Mouse (Mus musculus): ENCODE measurements around the gene AW011738. TPM values are rescaled to one million over a fixed set of nuclear protein-coding genes. Genes with fewer than 3 reads are reported as not detected.

AW011738 gene
- polyA plus RNA-seq, 1 experiment from 2014 or later, result 1.3 TPM

GRCm38 (mm10) chr4:156234701-156235213 lies 31.7 kb downstream of the AW011738 start, which contains the start of gene Plekhn1:
TSS of gene Plekhn1 (minus strand) at chr4:156234857.
- DNase-seq (ENCODE audit: low spot score), result peak; percentile 89
- H3K36me3 ChIP-seq, result peaks cover 62% of the 10 kb centered on the region
- H3K27ac ChIP-seq, result peak within 1 kb of the TSS; percentile 93
- WGBS, result under 1% methylated on average over 48 of the region's 48 CpGs
- peaks cover 7% of the 10 kb centered on the region; the same call in 1 of the 2 replicates for H3K27me3 ChIP-seq (ENCODE audit: insufficient read depth, poor library complexity, severe bottlenecking)
- H3K9me3 ChIP-seq, result no peaks in the 10 kb centered on the region
- peaks cover 20% of the 10 kb centered on the region for H3K4me1 ChIP-seq
- H3K4me3 ChIP-seq, result peak within 1 kb of the TSS; percentile 89

- Histone ChIP-seq H3K4me1 (peaks cover 20% of the 10 kb centered on the region), H3K36me3 (peaks cover 62% of the 10 kb centered on the region), H3K27ac (peak overlapping the region; percentile 93), H3K9me3 (no peaks in the 10 kb centered on the region), H3K4me3 (peak overlapping the region; percentile 89), H3K27me3 (ENCODE audit: insufficient read depth, poor library complexity, severe bottlenecking) (peaks cover 4% of the 10 kb centered on the region; the same call in 1 of the 2 replicates)
- 1% methylated on average over 15 of the region's 15 CpGs for WGBS
- DNase-seq (ENCODE audit: low spot score), result no peak
These were observed 32.3 kb downstream of the AW011738 start for GRCm38 (mm10) chr4:156235360-156235770.

- no peaks in the 10 kb centered on the region for H3K27me3 ChIP-seq (ENCODE audit: insufficient read depth, poor library complexity, severe bottlenecking)
- H3K4me3 ChIP-seq, result peak within 1 kb of the TSS; percentile 89
- H3K9me3 ChIP-seq, result no peaks in the 10 kb centered on the region
- peak; percentile 96 for DNase-seq (ENCODE audit: low spot score)
- peak within 1 kb of the TSS; percentile 93 for H3K27ac ChIP-seq
- WGBS, result under 1% methylated on average over 90 of the region's 90 CpGs
- peaks cover 62% of the 10 kb centered on the region for H3K36me3 ChIP-seq
- H3K4me1 ChIP-seq, result peaks cover 20% of the 10 kb centered on the region
These were observed 32.9 kb downstream of the AW011738 start, which contains the start of gene Noc2l for GRCm38 (mm10) chr4:156235808-156236533. TSS of gene Noc2l (plus strand) at chr4:156236010.

- no peaks in the 10 kb centered on the region for H3K27me3 ChIP-seq (ENCODE audit: insufficient read depth, poor library complexity, severe bottlenecking)
- H3K36me3 ChIP-seq, result peaks cover 62% of the 10 kb centered on the region
- 0 out of 2 replicates have a peak overlapping the region, but pooled peaks have one; percentile 42 for H3K27ac ChIP-seq
- 25% methylated on average over 58 of the region's 60 CpGs for WGBS
- DNase-seq (ENCODE audit: low spot score), result no peak
- no peaks in the 10 kb centered on the region for H3K9me3 ChIP-seq
- H3K4me3 ChIP-seq, result peak overlapping the region; percentile 89
- peaks cover 20% of the 10 kb centered on the region for H3K4me1 ChIP-seq
These were observed 33.7 kb downstream of the AW011738 start for GRCm38 (mm10) chr4:156236651-156237447.

- Histone ChIP-seq H3K27ac (no peak overlapping the region), H3K36me3 (peaks cover 48% of the 10 kb centered on the region), H3K4me3 (no peak overlapping the region), H3K27me3 (ENCODE audit: insufficient read depth, poor library complexity, severe bottlenecking) (peaks cover 29% of the 10 kb centered on the region), H3K4me1 (peaks cover 28% of the 10 kb centered on the region), H3K9me3 (no peaks in the 10 kb centered on the region)
- no peak for DNase-seq (ENCODE audit: low spot score)
- WGBS, result 63% methylated on average over 11 of the region's 11 CpGs
These were observed 46.5 kb downstream of the AW011738 start for GRCm38 (mm10) chr4:156249567-156249966.

- Histone ChIP-seq H3K36me3 (peaks cover 34% of the 10 kb centered on the region), H3K4me1 (peaks cover 40% of the 10 kb centered on the region), H3K9me3 (no peaks in the 10 kb centered on the region), H3K27ac (no peak overlapping the region), H3K27me3 (ENCODE audit: insufficient read depth, poor library complexity, severe bottlenecking) (peaks cover 41% of the 10 kb centered on the region), H3K4me3 (no peak overlapping the region)
- WGBS, result 75% methylated on average over 8 of the region's 8 CpGs
- DNase-seq (ENCODE audit: low spot score), result no peak
These were observed 48.0 kb downstream of the AW011738 start for GRCm38 (mm10) chr4:156251081-156251480.

GRCm38 (mm10) chr4:156252140-156252539 lies 49.0 kb downstream of the AW011738 start:
- WGBS, result 37% methylated on average over 7 of the region's 7 CpGs

GRCm38 (mm10) chr4:156252619-156253018 lies 49.5 kb downstream of the AW011738 start:
- Histone ChIP-seq H3K27me3 (ENCODE audit: insufficient read depth, poor library complexity, severe bottlenecking) (peaks cover 41% of the 10 kb centered on the region), H3K4me1 (peaks cover 40% of the 10 kb centered on the region), H3K36me3 (peaks cover 19% of the 10 kb centered on the region), H3K27ac (no peak overlapping the region), H3K4me3 (no peak overlapping the region), H3K9me3 (no peaks in the 10 kb centered on the region)
- 47% methylated on average over 3 of the region's 3 CpGs for WGBS
- DNase-seq (ENCODE audit: low spot score), result no peak

More at GRCm38 (mm10) chr4:156252140-156252539, 49.0 kb downstream of the AW011738 start:
- no peak for DNase-seq (ENCODE audit: low spot score)
- Histone ChIP-seq H3K27ac (no peak overlapping the region), H3K9me3 (no peaks in the 10 kb centered on the region), H3K4me3 (no peak overlapping the region), H3K4me1 (peaks cover 40% of the 10 kb centered on the region), H3K27me3 (ENCODE audit: insufficient read depth, poor library complexity, severe bottlenecking) (peaks cover 41% of the 10 kb centered on the region), H3K36me3 (peaks cover 24% of the 10 kb centered on the region)

- Histone ChIP-seq H3K4me3 (no peak overlapping the region; the same call in 1 of the 2 replicates), H3K27ac (no peak overlapping the region), H3K36me3 (peaks cover 15% of the 10 kb centered on the region), H3K4me1 (peaks cover 40% of the 10 kb centered on the region), H3K27me3 (ENCODE audit: insufficient read depth, poor library complexity, severe bottlenecking) (peaks cover 41% of the 10 kb centered on the region), H3K9me3 (no peaks in the 10 kb centered on the region)
- peak; percentile 91 for DNase-seq (ENCODE audit: low spot score)
- 34% methylated on average over 7 of the region's 7 CpGs for WGBS
These were observed 49.9 kb downstream of the AW011738 start for GRCm38 (mm10) chr4:156253043-156253442.

- Histone ChIP-seq H3K36me3 (peaks cover under 1% of the 10 kb centered on the region; the same call in 1 of the 2 replicates), H3K4me3 (peak overlapping the region; percentile 40), H3K4me1 (peaks cover 29% of the 10 kb centered on the region), H3K27me3 (ENCODE audit: insufficient read depth, poor library complexity, severe bottlenecking) (peaks cover 41% of the 10 kb centered on the region), H3K9me3 (no peaks in the 10 kb centered on the region), H3K27ac (peak overlapping the region; percentile 43; the same call in 1 of the 2 replicates)
- no peak for DNase-seq (ENCODE audit: low spot score)
- 2% methylated on average over 30 of the region's 30 CpGs for WGBS
These were observed 51.4 kb downstream of the AW011738 start for GRCm38 (mm10) chr4:156254361-156255077.

All from heart, embryonic 10.5 days (tissue).